Mouse (Mus musculus) neural tube, embryonic 15.5 days (tissue): ENCODE data around the gene Trappc5. TPM values are rescaled to one million over a fixed set of nuclear protein-coding genes. Genes with fewer than 3 reads are reported as not detected.

Experiments used
- ATAC-seq: fragments of 200-750 bp; cut with Nextera tagmentation; 2 replicates; pipeline ENCODE4 v1.8.0; 2017; ENCODE audit warnings: mild to moderate bottlenecking, moderate TSS enrichment, moderate library complexity; ENCODE audit not compliant: low FRiP score
- H3K27ac ChIP-seq: fragments of 300-500 bp; sonication (generic); replicated peaks from 2 replicates; pipeline ENCODE4 v1.5.1; 2015; ENCODE audit warnings: mild to moderate bottlenecking, inconsistent platforms
- H3K27me3 ChIP-seq: fragments of 300-500 bp; sonication (generic); replicated peaks from 2 replicates; pipeline ENCODE4 v1.6.1; 2015; ENCODE audit warnings: inconsistent platforms
- H3K36me3 ChIP-seq: fragments of 300-500 bp; sonication (generic); 2 replicates; pipeline ENCODE4 v1.6.1; 2015; ENCODE audit warnings: inconsistent platforms
- H3K4me1 ChIP-seq: fragments of 300-500 bp; sonication (generic); 2 replicates; pipeline ENCODE4 v1.6.1; 2015; ENCODE audit warnings: inconsistent platforms
- H3K4me2 ChIP-seq: fragments of 300-500 bp; sonication (generic); 2 replicates; pipeline ENCODE4 v1.6.1; 2015; ENCODE audit warnings: inconsistent platforms, mild to moderate bottlenecking, moderate library complexity
- H3K4me3 ChIP-seq: fragments of 300-500 bp; sonication (generic); replicated peaks from 2 replicates; pipeline ENCODE4 v1.5.1; 2015; ENCODE audit warnings: mild to moderate bottlenecking, inconsistent platforms
- H3K9ac ChIP-seq: fragments of 300-500 bp; sonication (generic); replicated peaks from 2 replicates; pipeline ENCODE4 v1.6.1; 2015; ENCODE audit warnings: mild to moderate bottlenecking, inconsistent platforms
- H3K9me3 ChIP-seq: fragments of 300-500 bp; sonication (generic); replicated peaks from 2 replicates; pipeline ENCODE4 v1.6.1; 2016; ENCODE audit warnings: inconsistent platforms
- WGBS: fragments of 180-500 bp; shearing (Covaris S2); methylation state at CpG from one replicate; pipeline ENCODE4 v1.1.7; 2015; ENCODE audit warnings: mixed read lengths; 5-methylcytosine and 5-hydroxymethylcytosine counted together
- polyA plus RNA-seq: library from polyadenylated mRNA; unstranded; fragments of >200 nt; fragmentation: Nextera tagmentation; extraction: Ambion mirVana; gene quantifications from 2 replicates; pipeline ENCODE4 v1.2.1, GENCODE M21; 2015

Gene Trappc5
- polyA plus RNA-seq, 1 experiment from 2014 or later = 58.3 TPM

- Histone ChIP-seq H3K4me1 (peaks cover 32% of the 10 kb centered on the region), H3K9ac (no peak overlapping the region), H3K4me2 (no peak overlapping the region), H3K27ac (no peak overlapping the region), H3K36me3 (peaks cover 37% of the 10 kb centered on the region), H3K4me3 (no peak overlapping the region), H3K27me3 (no peaks in the 10 kb centered on the region), H3K9me3 (no peaks in the 10 kb centered on the region)
- ATAC-seq = no peak
- 95% methylated on average over 23 of the region's 23 CpGs for WGBS
Observed at GRCm38 (mm10) chr8:3679236-3679635, 3.1 kb downstream of the Trappc5 start.

- WGBS = 92% methylated on average over 5 of the region's 5 CpGs
- no peaks in the 10 kb centered on the region for H3K27me3 ChIP-seq
- ATAC-seq = no peak
Observed at GRCm38 (mm10) chr8:3679656-3680055, 3.6 kb downstream of the Trappc5 start.

DNA sequence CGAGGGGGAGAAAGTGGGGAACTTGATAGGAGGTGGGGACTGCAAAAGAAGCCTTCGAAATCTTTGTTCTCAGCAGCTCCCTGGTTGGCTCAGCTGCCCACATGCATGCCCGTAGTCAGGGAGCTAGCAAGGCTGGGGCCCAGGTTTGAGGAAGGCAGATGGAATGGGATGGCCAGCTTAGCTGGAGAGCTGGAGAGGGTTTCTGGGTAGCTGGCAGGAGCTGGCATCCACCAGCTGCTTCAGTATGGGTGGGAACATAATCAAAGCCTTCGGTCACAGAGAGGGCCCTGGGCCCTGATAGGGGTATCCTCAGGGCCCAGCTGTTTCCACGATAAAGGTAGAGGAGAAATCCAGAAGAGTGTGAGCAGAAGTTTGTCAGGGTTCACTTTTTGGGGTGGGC lies 6.3 kb downstream of the Trappc5 start:
- no peaks in the 10 kb centered on the region for H3K9me3 ChIP-seq
- H3K27me3 ChIP-seq = no peaks in the 10 kb centered on the region
- no peak overlapping the region for H3K4me3 ChIP-seq
- no peak overlapping the region for H3K27ac ChIP-seq
- H3K4me1 ChIP-seq = peaks cover 23% of the 10 kb centered on the region
- WGBS = 89% methylated on average over 5 of the region's 5 CpGs
- no peak overlapping the region for H3K9ac ChIP-seq
- no peak for ATAC-seq
- H3K36me3 ChIP-seq = peaks cover 37% of the 10 kb centered on the region
- H3K4me2 ChIP-seq = no peak overlapping the region

More at GRCm38 (mm10) chr8:3679656-3680055, 3.6 kb downstream of the Trappc5 start:
- Histone ChIP-seq H3K4me2 (no peak overlapping the region), H3K9me3 (no peaks in the 10 kb centered on the region), H3K36me3 (peaks cover 37% of the 10 kb centered on the region), H3K4me3 (no peak overlapping the region), H3K4me1 (peaks cover 32% of the 10 kb centered on the region), H3K9ac (no peak overlapping the region), H3K27ac (no peak overlapping the region)

DNA sequence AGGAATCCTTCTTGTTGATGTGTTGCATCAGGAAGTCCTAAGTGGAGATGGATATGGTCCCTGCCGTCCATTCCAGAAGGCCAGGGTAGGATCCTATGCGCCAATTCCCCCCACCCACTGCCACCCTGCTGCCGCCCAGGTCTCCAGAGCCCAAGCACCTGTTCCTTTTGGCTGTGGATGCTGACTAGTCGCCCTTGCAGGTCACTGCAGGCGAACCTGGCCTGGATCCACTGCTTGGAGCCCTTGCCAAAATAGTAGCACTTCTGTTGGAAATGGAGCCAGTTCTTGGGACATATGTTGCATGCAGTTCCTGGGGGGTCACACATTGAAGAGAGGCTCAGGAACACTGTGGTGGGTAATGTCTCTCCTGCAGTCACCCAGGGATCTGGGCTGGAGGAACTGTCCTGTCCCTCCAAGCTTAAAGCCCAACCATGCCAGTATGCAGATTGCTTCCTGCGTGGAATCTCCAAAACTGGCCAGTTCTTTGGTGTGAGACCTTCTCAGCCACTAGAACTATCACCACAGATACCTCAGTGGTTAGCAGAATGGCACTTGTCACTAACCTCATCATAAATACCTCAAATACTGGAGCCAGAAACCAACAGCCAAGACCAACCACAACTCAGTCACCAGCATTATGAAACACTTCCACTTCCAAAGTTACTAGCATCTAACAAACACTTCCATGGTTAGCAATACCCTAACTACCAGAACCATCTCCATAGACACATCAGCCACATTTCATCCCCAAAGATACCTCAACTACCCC lies 7.5 kb downstream of the Trappc5 start:
- 78% methylated on average over 6 of the region's 6 CpGs for WGBS
- no peak overlapping the region for H3K4me3 ChIP-seq
- no peak for ATAC-seq
- H3K27me3 ChIP-seq = no peaks in the 10 kb centered on the region
- H3K27ac ChIP-seq = no peak overlapping the region
- H3K4me1 ChIP-seq = peaks cover 12% of the 10 kb centered on the region
- H3K36me3 ChIP-seq = peaks cover 36% of the 10 kb centered on the region
- no peaks in the 10 kb centered on the region for H3K9me3 ChIP-seq
- no peak overlapping the region for H3K9ac ChIP-seq
- no peak overlapping the region for H3K4me2 ChIP-seq

DNA sequence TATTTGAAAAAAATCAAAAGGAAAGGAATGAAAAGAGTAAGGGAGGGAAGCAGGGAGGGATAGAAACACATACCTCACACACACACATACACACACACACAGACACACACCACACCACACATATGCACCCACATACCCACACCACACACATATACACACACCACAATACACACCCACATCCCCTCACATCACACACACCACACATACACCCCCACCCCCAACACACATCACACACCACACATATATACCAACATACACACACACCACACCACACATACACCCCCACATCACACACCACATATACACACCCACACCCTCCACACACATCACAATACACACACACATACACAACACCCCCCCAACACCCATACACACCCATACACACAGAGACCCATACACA lies 8.4 kb downstream of the Trappc5 start:
- H3K4me3 ChIP-seq = no peak overlapping the region
- no peak overlapping the region for H3K9ac ChIP-seq
- no peaks in the 10 kb centered on the region for H3K9me3 ChIP-seq
- ATAC-seq = peak; percentile 22; the same call in 1 of the 2 replicates
- no peaks in the 10 kb centered on the region for H3K27me3 ChIP-seq
- H3K27ac ChIP-seq = no peak overlapping the region
- H3K4me2 ChIP-seq = no peak overlapping the region
- peaks cover 27% of the 10 kb centered on the region for H3K36me3 ChIP-seq
- H3K4me1 ChIP-seq = peaks cover 11% of the 10 kb centered on the region

DNA sequence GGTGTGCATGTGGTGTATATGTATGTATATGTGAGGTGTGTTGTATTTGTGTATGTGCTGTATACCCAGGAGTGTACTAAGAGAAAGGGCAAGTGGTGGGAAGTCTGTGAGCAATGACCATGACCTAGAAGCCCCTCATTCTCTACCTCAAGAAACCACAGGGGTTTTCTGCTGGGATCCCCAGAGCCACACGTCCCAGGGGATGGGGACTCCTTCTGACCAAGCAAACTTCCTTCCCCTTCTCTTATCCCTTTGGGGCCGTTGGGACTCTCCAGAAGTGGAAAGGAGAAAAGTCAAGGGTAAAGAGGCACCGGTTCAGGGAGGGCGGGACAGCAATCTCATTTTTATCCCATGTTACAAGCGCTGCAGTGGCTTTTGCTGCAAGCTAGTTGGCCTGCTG lies 9.3 kb downstream of the Trappc5 start:
- Histone ChIP-seq H3K4me3 (no peak overlapping the region), H3K9me3 (no peaks in the 10 kb centered on the region), H3K9ac (no peak overlapping the region), H3K36me3 (peaks cover 18% of the 10 kb centered on the region), H3K4me1 (peaks cover 3% of the 10 kb centered on the region), H3K4me2 (no peak overlapping the region), H3K27ac (no peak overlapping the region), H3K27me3 (no peaks in the 10 kb centered on the region)
- 65% methylated on average over 5 of the region's 5 CpGs for WGBS
- ATAC-seq = no peak

GRCm38 (mm10) chr8:3687537-3687936 lies 11.4 kb downstream of the Trappc5 start:
- Histone ChIP-seq H3K27ac (no peak overlapping the region), H3K4me1 (no peaks in the 10 kb centered on the region), H3K4me3 (no peak overlapping the region), H3K9me3 (no peaks in the 10 kb centered on the region), H3K27me3 (no peaks in the 10 kb centered on the region), H3K4me2 (no peak overlapping the region), H3K9ac (no peak overlapping the region), H3K36me3 (no peaks in the 10 kb centered on the region)
- 76% methylated on average over 6 of the region's 6 CpGs for WGBS
- no peak for ATAC-seq

- Histone ChIP-seq H3K27me3 (no peaks in the 10 kb centered on the region), H3K9me3 (no peaks in the 10 kb centered on the region), H3K27ac (no peak overlapping the region), H3K4me1 (no peaks in the 10 kb centered on the region), H3K4me2 (no peak overlapping the region), H3K36me3 (no peaks in the 10 kb centered on the region), H3K4me3 (no peak overlapping the region), H3K9ac (no peak overlapping the region)
- no peak for ATAC-seq
- WGBS = 88% methylated on average over 3 of the region's 3 CpGs
Observed at GRCm38 (mm10) chr8:3690774-3691173, 14.7 kb downstream of the Trappc5 start.

DNA sequence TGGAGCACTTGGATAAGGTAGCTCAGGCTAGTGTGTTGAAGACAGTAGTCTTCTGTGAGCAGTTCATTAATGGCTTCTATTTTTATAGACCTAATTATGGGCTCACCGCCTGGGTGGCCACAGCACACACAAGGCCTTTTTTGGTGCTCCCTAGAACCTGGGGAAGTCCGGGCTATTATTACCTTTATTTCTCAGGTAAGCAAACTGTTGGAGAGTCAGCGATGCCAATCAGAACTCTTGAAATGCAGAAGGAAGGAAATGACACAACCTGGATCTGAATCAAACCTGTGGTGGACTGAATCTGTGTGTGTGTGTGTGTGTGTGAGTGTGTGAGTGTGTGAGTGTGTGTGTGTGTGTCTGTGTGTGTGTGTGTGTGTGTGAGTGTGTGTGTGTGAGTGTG lies 18.0 kb downstream of the Trappc5 start, which contains the start of gene Fcer2a:
Fcer2a (minus strand) TSS at position 55 of the 400 bp plus-strand sequence.
- WGBS = 69% methylated on average over 3 of the region's 3 CpGs

DNA sequence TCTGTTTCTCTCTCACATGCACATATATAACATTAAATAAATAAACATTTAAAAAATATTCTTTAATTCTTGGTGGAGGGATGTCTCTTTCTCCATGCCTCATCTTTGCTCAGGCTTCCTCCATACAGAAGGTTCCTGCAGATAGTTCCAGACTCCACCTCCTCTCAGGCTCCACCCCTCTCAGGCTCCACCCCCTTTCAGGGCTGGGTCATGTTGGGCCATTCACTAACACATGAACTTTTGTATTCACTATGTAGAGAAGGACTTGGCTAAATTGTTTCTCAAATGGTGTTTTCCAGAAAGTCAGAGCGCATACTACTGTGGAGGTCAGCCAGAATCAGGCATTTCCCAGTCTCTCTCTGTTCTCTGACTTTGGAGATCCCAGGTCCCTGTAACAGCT lies 25.4 kb downstream of the Trappc5 start:
- WGBS = 92% methylated on average over 1 of the region's 1 CpGs
- Histone ChIP-seq H3K9me3 (no peaks in the 10 kb centered on the region), H3K4me2 (no peak overlapping the region), H3K9ac (no peak overlapping the region), H3K27me3 (no peaks in the 10 kb centered on the region), H3K27ac (no peak overlapping the region), H3K4me1 (no peaks in the 10 kb centered on the region), H3K4me3 (no peak overlapping the region), H3K36me3 (no peaks in the 10 kb centered on the region)
- no peak for ATAC-seq

More for the DNA sequence above, 18.0 kb downstream of the Trappc5 start, which contains the start of gene Fcer2a:
- Histone ChIP-seq H3K4me3 (no peak within 1 kb of the TSS), H3K4me1 (no peaks in the 10 kb centered on the region), H3K36me3 (no peaks in the 10 kb centered on the region), H3K27me3 (no peaks in the 10 kb centered on the region), H3K4me2 (no peak within 1 kb of the TSS), H3K27ac (no peak within 1 kb of the TSS), H3K9me3 (no peaks in the 10 kb centered on the region), H3K9ac (no peak within 1 kb of the TSS)
- ATAC-seq = no peak

- H3K4me2 ChIP-seq = no peak overlapping the region
Observed at GRCm38 (mm10) chr8:3705711-3706110, 29.6 kb downstream of the Trappc5 start.

DNA sequence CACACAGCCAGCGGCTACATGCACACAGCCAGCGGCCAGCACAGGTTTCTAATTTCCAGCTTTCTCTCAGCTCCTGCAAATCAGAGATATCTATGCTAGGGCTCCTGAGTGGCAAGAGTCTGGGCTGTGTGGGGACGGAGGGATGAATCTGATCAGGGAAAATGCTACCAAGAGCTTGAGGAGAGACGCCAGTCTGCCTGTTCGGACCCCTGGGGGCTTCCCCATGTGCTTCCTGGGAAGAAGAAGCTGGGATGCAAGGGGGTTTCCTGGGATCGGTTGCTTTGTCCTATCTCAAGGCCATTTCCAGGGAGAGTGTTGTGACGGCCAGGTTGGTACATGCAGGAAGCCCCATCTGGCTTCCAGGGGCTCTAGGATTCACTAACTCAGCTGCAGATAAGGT lies 31.5 kb downstream of the Trappc5 start:
- H3K9me3 ChIP-seq = no peaks in the 10 kb centered on the region
- no peaks in the 10 kb centered on the region for H3K4me1 ChIP-seq
- no peaks in the 10 kb centered on the region for H3K27me3 ChIP-seq
- no peaks in the 10 kb centered on the region for H3K36me3 ChIP-seq
- no peak overlapping the region for H3K27ac ChIP-seq
- no peak overlapping the region for H3K4me2 ChIP-seq
- no peak overlapping the region for H3K9ac ChIP-seq
- no peak overlapping the region for H3K4me3 ChIP-seq
- 75% methylated on average over 7 of the region's 7 CpGs for WGBS
- ATAC-seq = no peak

More at GRCm38 (mm10) chr8:3705711-3706110, 29.6 kb downstream of the Trappc5 start:
- no peak overlapping the region for H3K4me3 ChIP-seq
- no peaks in the 10 kb centered on the region for H3K36me3 ChIP-seq
- H3K27me3 ChIP-seq = no peaks in the 10 kb centered on the region
- no peak overlapping the region for H3K27ac ChIP-seq
- WGBS = 70% methylated on average over 4 of the region's 4 CpGs
- H3K4me1 ChIP-seq = no peaks in the 10 kb centered on the region
- H3K9ac ChIP-seq = no peak overlapping the region
- no peak for ATAC-seq
- no peaks in the 10 kb centered on the region for H3K9me3 ChIP-seq
